Mouse (Mus musculus) spleen, embryonic (tissue): ENCODE measurements at regions not wholly inside any gene's neighbourhood (a gene's known extent, or its start where the extent isn't known, plus 50 kb on each side); places are given as distances from the start of the nearest gene placed in this dataset.

Source experiments
- CTCF ChIA-PET: fragments of 350-600 bp; sonication (Branson Sonifier 250); formaldehyde crosslinking; loops from one replicate; lab custom pipeline; 2022; lab: Charles Lee

GRCm38 (mm10) chr12:12766510-12767304 lies 175.0 kb downstream of the Mycn start:
- CTCF ChIA-PET = interaction anchor here (0.7 kb wide), 1 partner anchor 439 kb away, joined by 13 read pairs; no protein-coding TSS in a partner anchor

DNA sequence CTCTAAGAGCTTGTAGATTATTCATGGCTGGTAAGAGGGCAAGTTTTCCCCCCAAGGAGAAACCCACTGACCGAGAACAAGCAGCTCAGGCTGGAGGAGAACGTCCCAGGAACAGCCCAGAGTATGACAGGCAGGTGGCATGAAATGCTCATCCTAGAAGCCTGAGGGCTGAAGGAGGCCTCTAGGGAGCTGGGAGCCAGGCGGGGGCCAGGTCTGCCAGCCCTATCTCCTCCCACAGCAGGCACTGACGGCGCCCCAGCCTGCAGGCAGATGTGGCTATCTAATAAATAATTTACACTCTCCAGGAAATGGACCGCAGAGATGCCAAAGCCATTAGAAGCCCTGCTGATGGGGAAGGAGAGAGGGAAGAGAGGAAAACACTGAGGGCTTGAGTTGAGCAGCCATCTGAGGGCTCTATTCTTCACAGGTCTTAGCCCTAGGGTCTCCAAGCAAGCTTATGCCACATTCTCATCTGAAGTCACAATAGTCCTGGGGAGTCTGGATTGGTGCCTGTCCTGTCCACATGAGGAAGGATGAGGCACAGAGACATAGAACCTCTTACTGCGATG lies 176.1 kb downstream of the Mycn start:
- CTCF ChIA-PET = no interaction called here

GRCm38 (mm10) chr12:12765055-12765454 lies 176.7 kb downstream of the Mycn start:
- CTCF ChIA-PET = no interaction called here

DNA sequence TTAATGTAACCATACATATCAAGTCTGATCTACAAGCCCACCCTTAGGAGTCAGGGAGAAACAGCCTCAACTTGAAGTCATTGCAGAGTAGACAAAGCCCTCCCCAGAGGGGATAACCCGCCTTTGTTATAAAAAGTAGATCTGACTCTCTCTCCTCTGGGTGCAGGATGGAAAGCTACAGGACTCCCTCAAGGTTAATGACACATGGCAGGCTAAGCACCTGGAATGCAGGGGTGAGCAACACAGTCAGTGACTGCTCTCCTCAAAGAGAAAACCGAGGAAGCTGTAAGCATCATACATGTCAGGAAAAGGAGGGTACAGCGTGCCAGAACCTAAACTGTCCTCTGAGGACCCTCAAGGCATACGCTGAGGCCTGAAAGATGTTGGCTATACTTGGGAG lies 177.1 kb downstream of the Mycn start:
- CTCF ChIA-PET = no interaction called here

GRCm38 (mm10) chr12:12756301-12756948 lies 185.3 kb downstream of the Mycn start:
- CTCF ChIA-PET = no interaction called here

GRCm38 (mm10) chr12:12753849-12754248 lies 187.9 kb downstream of the Mycn start:
- CTCF ChIA-PET = no interaction called here

- CTCF ChIA-PET = interaction anchor here (0.5 kb wide), 1 partner anchor 1467 kb away, joined by 3 read pairs; no protein-coding TSS in a partner anchor
Measured at GRCm38 (mm10) chr12:12751670-12752426, 189.9 kb downstream of the Mycn start.

GRCm38 (mm10) chr12:12749690-12750089 lies 192.0 kb downstream of the Mycn start:
- CTCF ChIA-PET = interaction anchor here (0.7 kb wide), 2 partner anchors 82 to 720 kb away, joined by 3 to 7 read pairs; no protein-coding TSS in a partner anchor

DNA sequence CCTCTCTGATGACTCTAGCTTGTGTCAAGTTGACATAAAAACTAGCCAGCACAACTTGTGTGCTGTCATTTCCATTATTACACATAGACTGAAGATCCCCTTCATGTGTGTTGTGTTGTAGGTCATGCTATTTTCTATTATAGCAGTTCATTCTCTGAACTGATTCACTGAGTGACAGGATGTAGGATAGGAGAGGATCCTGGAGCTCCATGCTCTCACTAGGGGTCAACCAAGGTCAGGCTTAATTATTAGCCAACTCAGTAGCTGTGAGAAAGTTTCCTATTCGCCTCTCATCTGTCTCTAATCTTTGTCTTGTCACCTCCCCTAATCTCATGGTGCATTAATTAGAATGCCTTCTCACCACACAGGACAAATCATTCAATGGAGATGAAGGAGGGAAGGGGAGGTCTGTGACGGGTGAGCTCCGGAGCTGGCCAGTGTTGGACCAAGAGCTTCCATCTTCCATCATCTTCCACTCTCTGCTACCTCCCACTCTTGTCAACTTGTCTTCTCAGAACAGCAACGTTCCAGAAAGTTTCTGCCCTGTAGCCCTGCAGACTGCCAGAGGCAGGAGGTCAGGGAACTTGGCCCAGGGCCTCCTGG lies 194.8 kb downstream of the Mycn start:
- CTCF ChIA-PET = no interaction called here

DNA sequence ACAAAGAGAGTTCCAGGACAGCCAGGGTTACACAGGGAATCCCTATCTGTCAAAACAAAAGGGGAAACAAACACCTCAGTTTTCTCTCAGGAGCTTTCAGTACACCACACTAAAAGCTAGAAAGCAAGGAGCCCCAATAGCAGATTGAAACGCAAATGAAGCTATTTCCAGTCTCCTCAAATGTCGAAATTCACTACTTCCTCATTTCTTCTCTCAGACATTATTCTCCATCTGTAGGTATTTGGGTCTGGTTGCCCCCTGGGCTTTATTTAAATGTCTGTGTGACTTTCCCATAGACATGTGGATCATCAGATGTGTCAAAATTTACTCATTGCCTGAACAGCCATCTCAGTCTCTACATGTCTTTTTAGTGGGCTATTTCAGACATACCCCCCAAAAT lies 197.2 kb downstream of the Mycn start:
- CTCF ChIA-PET = no interaction called here

GRCm38 (mm10) chr12:12738631-12739331 lies 202.9 kb downstream of the Mycn start:
- CTCF ChIA-PET = no interaction called here

DNA sequence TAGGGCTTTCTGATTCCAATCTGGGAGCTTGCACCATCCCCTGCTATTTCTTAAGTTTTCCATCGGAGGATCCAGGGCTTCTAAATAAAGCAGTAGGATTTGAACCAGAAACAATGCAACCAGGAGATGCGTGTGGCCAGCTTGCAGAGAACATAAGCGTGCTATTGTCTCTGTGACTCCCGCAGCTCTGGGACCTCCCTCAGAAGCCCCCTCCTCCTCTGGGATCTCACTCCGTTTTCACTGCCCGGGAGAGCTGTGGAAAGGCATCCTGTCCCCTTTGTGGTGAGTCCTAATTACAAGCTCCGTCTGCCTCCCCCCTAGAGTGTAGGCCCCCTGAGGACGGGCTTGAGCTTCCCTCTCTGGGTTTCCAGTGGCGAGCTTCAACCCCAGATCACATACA lies 215.9 kb downstream of the Mycn start:
- CTCF ChIA-PET = no interaction called here

GRCm38 (mm10) chr12:12725075-12725474 lies 216.6 kb downstream of the Mycn start:
- CTCF ChIA-PET = no interaction called here

- CTCF ChIA-PET = no interaction called here
Measured at GRCm38 (mm10) chr12:12723724-12724487, 217.8 kb downstream of the Mycn start.

- CTCF ChIA-PET = no interaction called here
Measured at GRCm38 (mm10) chr12:12722982-12723661, 218.6 kb downstream of the Mycn start.

GRCm38 (mm10) chr12:12716691-12717090 lies 225.0 kb downstream of the Mycn start:
- CTCF ChIA-PET = no interaction called here

- CTCF ChIA-PET = no interaction called here
Measured at GRCm38 (mm10) chr12:12715956-12716669, 225.6 kb downstream of the Mycn start.

GRCm38 (mm10) chr12:12715528-12715927 lies 226.2 kb downstream of the Mycn start:
- CTCF ChIA-PET = no interaction called here

- CTCF ChIA-PET = no interaction called here
Measured at GRCm38 (mm10) chr12:12710184-12710609, 231.5 kb downstream of the Mycn start.
